ENCODE assay signal across 20 mouse cellular contexts in the genomic region with DNA sequence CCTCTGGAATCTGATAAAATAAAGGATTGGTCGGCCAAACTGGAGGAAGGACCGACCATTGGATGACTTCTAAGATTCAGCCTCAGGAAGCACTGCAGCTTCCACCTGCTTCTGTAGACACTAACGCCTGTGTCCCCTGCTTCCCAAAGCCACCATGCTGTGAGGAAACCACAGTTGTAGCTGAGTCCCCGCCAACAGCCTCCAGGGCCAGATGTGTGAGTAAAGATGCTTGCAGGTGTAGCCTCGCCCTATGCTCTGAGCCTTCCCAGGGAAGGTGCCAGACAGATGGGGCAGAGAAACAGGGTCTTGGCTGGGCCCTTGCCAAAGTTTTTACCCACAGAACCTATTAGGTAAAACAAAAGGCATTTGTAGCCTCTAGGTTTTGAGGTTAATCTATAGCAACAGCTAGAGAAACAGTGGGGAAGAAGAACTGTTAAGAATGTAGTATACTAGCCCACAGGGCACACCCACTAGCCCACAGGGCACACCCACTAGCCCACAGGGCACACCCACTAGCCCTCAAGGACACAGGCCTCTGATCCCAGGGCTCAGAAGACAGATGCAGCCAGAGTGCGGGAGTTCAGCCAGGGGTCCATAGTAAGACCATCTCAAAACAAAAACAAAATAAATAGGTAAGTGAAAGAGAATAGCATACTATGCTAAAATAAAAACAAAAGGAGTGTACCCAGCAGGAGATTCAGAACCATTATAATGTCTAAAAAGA. TPM values are rescaled to one million over a fixed set of nuclear protein-coding genes. Genes with fewer than 3 reads are reported as not detected.
DNase-seq lines count a peak whose midpoint lies in the region; ATAC-seq lines count a peak whose summit lies in the region.
"Had no signal": no experiment of that assay in that cellular context is flagged by ENCODE, and none has a peak within 500 bp of the region (broad histone marks: within the 10 kb centered on the region; RNA-seq: fewer than 3 reads in every experiment).

No protein-coding gene starts in this region.

- DNase-seq in 3134 (ENCODE audit: extremely low read depth, insufficient read length, low spot score) (peak; percentile 50), ZHBTc4 (ENCODE audit: low read depth, low spot score) (peak; percentile 76)
- peak; percentile 74 for DNase-seq in thymus, postnatal 14 days
- DNase-seq in yolk sac, embryonic 10.5 days (ENCODE audit: low spot score), result no peak
- DNase-seq in layer of hippocampus, postnatal 14 days (ENCODE audit: low spot score in 2 of 2), result no peak
- no peak for DNase-seq in layer of hippocampus, adult 18-20 months (ENCODE audit: low spot score in 2 of 2)
- DNase-seq: adrenal gland, adult 8-10 months; cerebellum, adult 11 months; cerebellum, postnatal 25 days; heart, adult 11 months; heart, postnatal 14 days; kidney, postnatal 4 days; layer of hippocampus, postnatal 36 days; left cerebral cortex, postnatal 4 days; liver; liver, postnatal 0 days; lung, postnatal 14 days; retina, postnatal 1 day had no signal

- ATAC-seq in megakaryocyte progenitor cell, adult 5-6 weeks (replicated peaks; ENCODE audit: poor library complexity), result peak; percentile 75
- ATAC-seq: intestine, embryonic 15.5 days; liver, postnatal 0 days had no signal

RNA-seq across cellular contexts. Expression of gene Tmem50b, which starts 9.7 kb away (rescaled TPM):
- 51.9 and 59.3 TPM in 2 replicates for total RNA-seq in megakaryocyte progenitor cell, adult 5-6 weeks (2015)
- 42.9 and 44.3 TPM in 2 replicates for total RNA-seq in megakaryocyte progenitor cell, adult 5-6 weeks (2017)
- 100 to 1,000 TPM; 126 to 142 TPM for total RNA-seq in layer of hippocampus, postnatal 14 days (2021)
- total RNA-seq in layer of hippocampus, adult 18-20 months (2021), result 100 to 1,000 TPM; 104 to 112 TPM

RNA-seq across cellular contexts. Expression of gene Dnajc28, which starts 30.9 kb away (rescaled TPM):
- 2.3 and 3.9 TPM in 2 replicates for total RNA-seq in megakaryocyte progenitor cell, adult 5-6 weeks (2015)
- 4.1 and 5.7 TPM in 2 replicates for total RNA-seq in megakaryocyte progenitor cell, adult 5-6 weeks (2017)
- 1 to 10 TPM; 5.0 to 6.5 TPM for total RNA-seq in layer of hippocampus, postnatal 14 days (2021)
- 10 to 100 TPM in 1 of 2 experiments, 1 to 10 TPM in 1; 9.7 to 11.3 TPM for total RNA-seq in layer of hippocampus, adult 18-20 months (2021)

RNA-seq across cellular contexts. Expression of gene Ifngr2, which starts 41.0 kb away (rescaled TPM):
- total RNA-seq in megakaryocyte progenitor cell, adult 5-6 weeks (2015), result 17.4 and 20.3 TPM in 2 replicates
- total RNA-seq in megakaryocyte progenitor cell, adult 5-6 weeks (2017), result 14.1 and 16.0 TPM in 2 replicates
- total RNA-seq in layer of hippocampus, postnatal 14 days (2021), result 10 to 100 TPM; 82.4 to 87.0 TPM
- 10 to 100 TPM; 50.9 to 53.1 TPM for total RNA-seq in layer of hippocampus, adult 18-20 months (2021)

RNA-seq across cellular contexts. Expression of gene Gart, which starts 58.9 kb away (rescaled TPM):
- 148 and 162 TPM in 2 replicates for total RNA-seq in megakaryocyte progenitor cell, adult 5-6 weeks (2015)
- total RNA-seq in megakaryocyte progenitor cell, adult 5-6 weeks (2017), result 438 and 506 TPM in 2 replicates
- total RNA-seq in layer of hippocampus, postnatal 14 days (2021), result 10 to 100 TPM; 45.7 to 56.7 TPM
- 10 to 100 TPM; 47.4 to 51.2 TPM for total RNA-seq in layer of hippocampus, adult 18-20 months (2021)

RNA-seq across cellular contexts. Expression of gene Son, which starts 59.4 kb away (rescaled TPM):
- 332 and 375 TPM in 2 replicates for total RNA-seq in megakaryocyte progenitor cell, adult 5-6 weeks (2015)
- total RNA-seq in megakaryocyte progenitor cell, adult 5-6 weeks (2017), result 178 and 233 TPM in 2 replicates
- 100 to 1,000 TPM; 224 to 256 TPM for total RNA-seq in layer of hippocampus, postnatal 14 days (2021)
- 100 to 1,000 TPM; 221 to 230 TPM for total RNA-seq in layer of hippocampus, adult 18-20 months (2021)

Comparison
In these comparisons a context has a peak if more than half of its experiments do, and no peak if none do; other contexts are left out.
1. DNase-seq: peak in 3134 (single experiment), ZHBTc4 (single experiment) and thymus, postnatal 14 days (single experiment); none in yolk sac, embryonic 10.5 days (single experiment), layer of hippocampus, postnatal 14 days (0 of 2) and layer of hippocampus, adult 18-20 months (0 of 2).